Mouse (Mus musculus) heart, adult 2 months (tissue): ENCODE measurements around the gene Ubqln4.

ENCODE experiments used
- CTCF ChIP-seq: fragments of 200-600 bp; IDR thresholded peaks from 2 replicates; pipeline ENCODE4 v1.8.1; 2022; ENCODE audit warnings: antibody characterized with exemption, mild to moderate bottlenecking, moderate library complexity
- EP300 ChIP-seq: fragments of 200-500 bp; IDR thresholded peaks from 2 replicates; pipeline ENCODE4 v1.6.1; 2011; ENCODE audit warnings: low read depth, low read length, control low read depth; ENCODE audit not compliant: insufficient read depth
- POLR2A ChIP-seq: fragments of 200-500 bp; IDR thresholded peaks from 2 replicates; pipeline ENCODE4 v1.6.1; 2011; ENCODE audit warnings: mild to moderate bottlenecking, low read depth, low read length, control low read depth; ENCODE audit not compliant: insufficient read depth

DNA sequence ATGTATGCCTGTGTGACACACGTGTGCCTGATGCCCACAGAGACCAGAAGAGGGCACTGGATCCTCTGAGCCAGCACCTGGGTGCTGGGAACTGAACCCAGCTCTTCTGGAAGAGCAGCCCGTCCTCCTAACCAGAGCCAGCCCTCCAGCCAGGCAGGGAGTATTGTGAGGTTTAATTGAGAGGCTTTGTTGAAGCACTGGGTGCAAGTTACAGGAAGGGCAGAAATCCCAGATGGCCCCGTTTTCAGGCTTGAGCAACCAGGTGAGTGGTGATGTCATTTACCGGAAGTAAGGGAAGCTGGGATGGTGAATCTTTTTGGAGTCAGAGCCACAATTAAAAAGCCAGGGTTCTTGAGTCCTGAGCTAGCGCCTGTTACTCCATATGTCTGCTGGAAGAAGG, 28.5 kb upstream of the Ubqln4 start:
- no peak for TF ChIP-seq CTCF
- TF ChIP-seq EP300, result no peak
- no peak for TF ChIP-seq POLR2A
